Mouse (Mus musculus): ENCODE measurements around the gene Atxn2.

- TF ChIP-seq CHD2 (IDR thresholded peaks at IDR 0.05; ENCODE audit: low read depth, low read length) = no peak
- TF ChIP-seq ZC3H11A (IDR thresholded peaks at IDR 0.05; ENCODE audit: borderline replicate concordance, low read depth, low read length) = no peak
- TF ChIP-seq HCFC1 (IDR thresholded peaks at IDR 0.05; ENCODE audit: borderline replicate concordance, insufficient read depth, low read length) = no peak
- no peak for TF ChIP-seq ZNF384 (IDR thresholded peaks at IDR 0.05; ENCODE audit: low read depth, low read length)
- TF ChIP-seq MAFK (IDR thresholded peaks at IDR 0.05; ENCODE audit: insufficient read depth, low read depth, low read length) = no peak
Observed at GRCm38 (mm10) chr5:121831002-121831601, 120.0 kb downstream of the Atxn2 start.
